Mouse (Mus musculus): ENCODE results near the gene Arl13b.

Gene Arl13b

GRCm38 (mm10) chr16:62814491-62814890 lies 32.3 kb downstream of the Arl13b start, which contains the start of gene Stx19:
TSS of gene Stx19 (plus strand) at chr16:62814676.
- no peak for DNase-seq (ENCODE audit: low spot score in 2 of 2)

GRCm38 (mm10) chr16:62813790-62814189 lies 33.0 kb downstream of the Arl13b start:
- no peak for DNase-seq (ENCODE audit: low spot score in 2 of 2)

- no peak for DNase-seq (ENCODE audit: low spot score in 2 of 2)
Observed at GRCm38 (mm10) chr16:62810855-62811254, 36.0 kb downstream of the Arl13b start.

GRCm38 (mm10) chr16:62807249-62807979 lies 39.4 kb downstream of the Arl13b start:
- no peak for DNase-seq (ENCODE audit: low spot score in 2 of 2)

GRCm38 (mm10) chr16:62804621-62805020 lies 42.2 kb downstream of the Arl13b start:
- DNase-seq (ENCODE audit: low spot score in 2 of 2): no peak

- no peak for DNase-seq (ENCODE audit: low spot score in 2 of 2)
Observed at GRCm38 (mm10) chr16:62799839-62800238, 47.0 kb downstream of the Arl13b start.

GRCm38 (mm10) chr16:62799426-62799825 lies 47.4 kb downstream of the Arl13b start:
- DNase-seq (ENCODE audit: low spot score in 2 of 2): no peak

- no peak for DNase-seq (ENCODE audit: low spot score in 2 of 2)
Observed at GRCm38 (mm10) chr16:62798808-62799207, 48.0 kb downstream of the Arl13b start.

- DNase-seq (ENCODE audit: low spot score in 2 of 2): no peak
Observed at GRCm38 (mm10) chr16:62796608-62797007, 50.2 kb downstream of the Arl13b start.

- peak; percentile 94 to 95 for DNase-seq (ENCODE audit: low spot score in 2 of 2)
Observed at GRCm38 (mm10) chr16:62786621-62787331, 60.1 kb downstream of the Arl13b start, which contains the start of gene Nsun3. TSS of gene Nsun3 (minus strand) at chr16:62786818.

- peak in 1 of 2 experiments; percentile 11 for DNase-seq (ENCODE audit: low spot score in 2 of 2)
Observed at GRCm38 (mm10) chr16:62782229-62782628, 64.6 kb downstream of the Arl13b start.

- DNase-seq (ENCODE audit: low spot score in 2 of 2): no peak
Observed at GRCm38 (mm10) chr16:62778282-62778681, 68.6 kb downstream of the Arl13b start.

- no peak for DNase-seq (ENCODE audit: low spot score in 2 of 2)
Observed at GRCm38 (mm10) chr16:62776034-62776433, 70.8 kb downstream of the Arl13b start.

- DNase-seq (ENCODE audit: low spot score in 2 of 2): no peak
Observed at GRCm38 (mm10) chr16:62773462-62773861, 73.4 kb downstream of the Arl13b start.

GRCm38 (mm10) chr16:62758340-62758739 lies 88.5 kb downstream of the Arl13b start:
- DNase-seq (ENCODE audit: low spot score in 2 of 2): peak; percentile 8 to 29

- no peak for DNase-seq (ENCODE audit: low spot score in 2 of 2)
Observed at GRCm38 (mm10) chr16:62755307-62755706, 91.5 kb downstream of the Arl13b start.

- DNase-seq (ENCODE audit: low spot score in 2 of 2): no peak
Observed at GRCm38 (mm10) chr16:62753597-62753996, 93.2 kb downstream of the Arl13b start.

GRCm38 (mm10) chr16:62753079-62753478 lies 93.8 kb downstream of the Arl13b start:
- no peak for DNase-seq (ENCODE audit: low spot score in 2 of 2)

GRCm38 (mm10) chr16:62745875-62746274 lies 101.0 kb downstream of the Arl13b start:
- DNase-seq (ENCODE audit: low spot score in 2 of 2): no peak
